Mouse (Mus musculus) forebrain, embryonic 14.5 days (tissue): ENCODE measurements around the gene Bbx. TPM values are rescaled to one million over a fixed set of nuclear protein-coding genes. Genes with fewer than 3 reads are reported as not detected.

Experiments
- ATAC-seq: fragments of 200-750 bp; cut with Nextera tagmentation; 2 replicates; pipeline ENCODE4 v1.8.0; 2017; ENCODE audit warnings: mild to moderate bottlenecking, moderate library complexity
- DNase-seq: peaks from one replicate; pipeline ENCODE4 v3.0.0-alpha.2; 2015; ENCODE audit warnings: low spot score
- H3K27ac ChIP-seq: fragments of 300-500 bp; sonication (generic); 2 replicates; pipeline ENCODE4 v1.5.1; 2014; ENCODE audit warnings: low read depth, mild to moderate bottlenecking, control low read depth, low read length, moderate library complexity
- H3K27me3 ChIP-seq: fragments of 300-500 bp; sonication (generic); replicated peaks from 2 replicates; pipeline ENCODE4 v1.6.1; 2014; ENCODE audit warnings: low read length, control low read depth, mixed read lengths; ENCODE audit not compliant: control insufficient read depth, insufficient read depth
- H3K36me3 ChIP-seq: fragments of 300-500 bp; sonication (generic); 2 replicates; pipeline ENCODE4 v1.6.1; 2014; ENCODE audit warnings: low read length, control low read depth; ENCODE audit not compliant: control insufficient read depth, insufficient read depth
- H3K4me1 ChIP-seq: fragments of 300-500 bp; sonication (generic); 2 replicates; pipeline ENCODE4 v1.6.1; 2014; ENCODE audit warnings: antibody characterized with exemption, low read length, control low read depth; ENCODE audit not compliant: control insufficient read depth, insufficient read depth
- H3K4me2 ChIP-seq: fragments of 300-500 bp; sonication (generic); 2 replicates; pipeline ENCODE4 v1.6.1; 2014; ENCODE audit warnings: mild to moderate bottlenecking, control low read depth, low read length
- H3K4me3 ChIP-seq: fragments of 300-500 bp; sonication (generic); 2 replicates; pipeline ENCODE4 v1.5.1; 2014; ENCODE audit warnings: low read depth, low read length, control low read depth
- H3K9ac ChIP-seq: fragments of 300-500 bp; sonication (generic); 2 replicates; pipeline ENCODE4 v1.6.1; 2014; ENCODE audit warnings: mild to moderate bottlenecking, low read length, control low read depth, moderate library complexity
- H3K9me3 ChIP-seq: fragments of 300-500 bp; sonication (generic); replicated peaks from 2 replicates; pipeline ENCODE4 v1.6.1; 2016; ENCODE audit warnings: low read length, control low read depth, mixed read lengths; ENCODE audit not compliant: control insufficient read depth
- WGBS: fragments of 180-500 bp; shearing (Covaris S2); extraction: QIAGEN DNeasy Blood & Tissue Kit; methylation state at CpG from one replicate; pipeline ENCODE4 v1.1.7; 2014; 5-methylcytosine and 5-hydroxymethylcytosine counted together
- polyA plus RNA-seq: library from polyadenylated mRNA; unstranded; fragments of >200 nt; fragmentation: Nextera tagmentation; extraction: Ambion mirVana; gene quantifications from 2 replicates; pipeline ENCODE4 v1.2.1, GENCODE M21; 2014

Gene Bbx
- polyA plus RNA-seq, 1 experiment from 2014 or later = 11.9 TPM

DNA sequence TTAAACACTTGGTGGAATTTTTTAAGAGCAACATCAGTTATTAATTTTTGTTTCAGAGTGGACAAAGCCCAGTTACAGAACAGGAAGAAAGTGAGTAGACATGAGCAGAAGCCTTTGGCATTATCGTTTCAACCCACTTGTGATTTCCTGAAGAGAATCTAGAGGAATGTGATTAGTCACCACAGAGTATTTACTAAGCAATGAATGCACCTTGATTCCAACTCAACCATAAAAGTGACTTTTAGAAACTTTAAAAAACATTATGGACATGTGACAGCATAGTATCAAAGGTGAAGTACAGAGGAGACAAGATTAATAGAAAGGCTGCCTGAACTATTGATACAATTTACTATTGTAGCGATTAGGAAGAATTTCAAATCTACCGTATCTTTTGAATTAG, 183.2 kb downstream of the Bbx start:
- H3K9ac ChIP-seq = no peak overlapping the region
- DNase-seq (no peak), ATAC-seq (no peak)
- H3K4me2 ChIP-seq = no peak overlapping the region
- no peak overlapping the region for H3K4me3 ChIP-seq
- no peak overlapping the region for H3K27ac ChIP-seq
- no peaks in the 10 kb centered on the region for H3K27me3 ChIP-seq
- H3K36me3 ChIP-seq = no peaks in the 10 kb centered on the region
- no peaks in the 10 kb centered on the region for H3K9me3 ChIP-seq
- 97% methylated on average over 3 of the region's 3 CpGs for WGBS
- H3K4me1 ChIP-seq = no peaks in the 10 kb centered on the region

DNA sequence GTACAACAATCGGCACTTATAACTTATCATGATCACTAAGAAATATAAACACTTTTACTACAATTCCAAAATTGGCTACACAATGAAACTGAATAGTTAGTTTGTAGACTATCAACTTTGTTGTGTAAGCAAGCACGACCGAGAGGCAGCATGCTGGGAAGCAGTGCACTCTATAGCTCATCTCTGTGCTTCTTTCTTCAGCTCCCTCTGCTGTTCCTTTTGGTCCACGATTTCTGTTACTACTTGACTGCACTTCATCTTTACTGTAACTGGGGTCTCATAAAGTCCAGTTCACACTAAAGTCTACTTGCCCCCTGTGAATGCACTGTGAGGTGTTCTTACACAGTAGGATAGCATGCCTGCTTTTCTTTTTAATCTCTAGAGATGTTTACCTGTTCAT, 189.7 kb downstream of the Bbx start:
- no peaks in the 10 kb centered on the region for H3K9me3 ChIP-seq
- peaks cover 7% of the 10 kb centered on the region; the same call in 1 of the 2 replicates for H3K36me3 ChIP-seq
- 83% methylated on average over 4 of the region's 4 CpGs for WGBS
- no peak overlapping the region for H3K27ac ChIP-seq
- no peak for DNase-seq
- no peaks in the 10 kb centered on the region for H3K4me1 ChIP-seq
- no peak for ATAC-seq
- H3K27me3 ChIP-seq = no peaks in the 10 kb centered on the region
- H3K4me3 ChIP-seq = no peak overlapping the region
- no peak overlapping the region for H3K4me2 ChIP-seq
- no peak overlapping the region for H3K9ac ChIP-seq

DNA sequence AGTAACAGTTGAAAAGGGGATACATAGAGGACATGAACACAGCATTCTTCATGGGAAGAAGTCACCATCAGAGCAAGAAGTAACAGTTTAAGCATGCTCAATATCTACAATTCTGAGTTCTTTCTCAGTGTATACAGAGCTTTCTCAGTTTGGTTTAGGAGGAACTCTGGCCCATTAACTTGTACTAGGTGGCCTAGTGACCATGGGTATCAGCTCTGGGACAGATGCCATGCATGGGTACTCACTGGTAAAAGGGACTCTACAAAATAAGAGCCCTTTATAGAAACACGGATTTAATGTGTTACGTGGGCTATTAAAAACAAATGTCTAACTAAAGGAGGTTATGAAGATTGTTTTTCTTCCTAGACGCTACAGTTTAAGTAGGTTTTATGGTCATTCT, 190.6 kb downstream of the Bbx start:
- H3K27ac ChIP-seq = no peak overlapping the region
- H3K27me3 ChIP-seq = no peaks in the 10 kb centered on the region
- H3K4me1 ChIP-seq = no peaks in the 10 kb centered on the region
- no peak overlapping the region for H3K4me2 ChIP-seq
- no peak for DNase-seq
- H3K4me3 ChIP-seq = no peak overlapping the region
- no peaks in the 10 kb centered on the region for H3K9me3 ChIP-seq
- no peak overlapping the region for H3K9ac ChIP-seq
- peaks cover 7% of the 10 kb centered on the region; the same call in 1 of the 2 replicates for H3K36me3 ChIP-seq
- 96% methylated on average over 3 of the region's 3 CpGs for WGBS
- ATAC-seq = no peak

DNA sequence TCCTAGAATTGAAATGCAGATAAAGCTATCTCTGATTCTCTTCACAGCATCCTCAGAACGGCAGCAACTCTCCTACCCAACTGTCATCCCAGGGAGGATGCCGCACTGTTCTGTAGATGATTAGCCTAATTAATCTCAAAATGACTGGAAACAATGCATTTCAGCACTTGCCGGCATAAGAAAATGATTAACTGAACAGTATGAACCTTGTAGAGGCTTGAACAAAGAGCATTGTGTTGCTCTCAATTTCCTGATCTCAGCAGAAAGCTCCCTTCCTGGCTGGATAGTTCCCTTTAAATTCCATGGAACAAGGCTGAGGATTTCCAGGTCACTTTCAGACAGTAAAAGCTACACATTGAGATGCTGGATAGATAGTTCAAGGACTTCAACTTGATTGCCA, 197.0 kb downstream of the Bbx start:
- H3K4me2 ChIP-seq = no peak overlapping the region
- H3K36me3 ChIP-seq = peaks cover 4% of the 10 kb centered on the region; the same call in 1 of the 2 replicates
- H3K9me3 ChIP-seq = no peaks in the 10 kb centered on the region
- H3K27ac ChIP-seq = no peak overlapping the region
- no peak overlapping the region for H3K4me3 ChIP-seq
- ATAC-seq (no peak), DNase-seq (no peak)
- 46% methylated on average over 3 of the region's 3 CpGs for WGBS
- H3K4me1 ChIP-seq = no peaks in the 10 kb centered on the region
- no peaks in the 10 kb centered on the region for H3K27me3 ChIP-seq
- H3K9ac ChIP-seq = no peak overlapping the region

DNA sequence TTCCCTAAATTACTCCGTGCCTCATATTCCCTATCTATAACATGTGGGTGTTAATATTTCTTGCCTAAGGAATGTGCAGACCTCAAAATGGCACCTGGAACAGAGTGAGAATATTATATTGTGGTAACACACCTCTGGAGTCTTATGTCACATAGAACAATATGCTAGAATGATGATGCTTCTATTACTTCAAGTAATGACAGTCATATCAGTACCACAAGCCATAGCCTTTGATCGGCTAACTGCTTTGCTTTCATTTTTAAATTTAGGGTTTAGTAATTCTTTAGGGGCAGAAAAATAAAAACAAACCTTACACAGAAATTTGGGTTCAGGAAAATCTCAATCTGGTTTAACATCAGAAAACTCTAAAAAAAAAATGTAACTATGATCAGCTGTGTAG, 201.6 kb downstream of the Bbx start:
- no peak for DNase-seq
- Histone ChIP-seq H3K4me2 (no peak overlapping the region), H3K27me3 (no peaks in the 10 kb centered on the region), H3K9me3 (no peaks in the 10 kb centered on the region), H3K4me1 (no peaks in the 10 kb centered on the region), H3K9ac (no peak overlapping the region), H3K36me3 (no peaks in the 10 kb centered on the region), H3K4me3 (no peak overlapping the region), H3K27ac (no peak overlapping the region)
- no peak for ATAC-seq
- WGBS = 94% methylated on average over 2 of the region's 2 CpGs

DNA sequence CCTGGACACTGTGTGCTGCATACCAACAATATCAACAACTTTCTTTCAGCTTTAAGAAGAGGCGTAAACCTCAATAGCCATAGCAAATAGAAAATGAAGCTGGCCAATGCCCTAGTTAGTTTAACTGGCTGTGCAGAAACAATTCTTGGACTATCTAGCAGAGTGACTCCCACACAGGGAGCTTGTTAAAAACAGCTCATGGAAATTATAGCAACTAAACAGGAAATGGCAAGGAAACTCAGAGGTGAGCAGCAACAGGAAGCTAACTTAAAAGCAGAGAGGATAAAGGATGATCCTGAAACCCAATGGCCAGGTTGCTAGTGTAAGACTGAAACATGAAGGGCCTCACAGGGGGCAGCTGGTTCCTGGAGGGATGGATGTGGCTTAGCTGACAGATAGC, 203.4 kb downstream of the Bbx start:
- no peak overlapping the region for H3K9ac ChIP-seq
- H3K9me3 ChIP-seq = no peaks in the 10 kb centered on the region
- no peaks in the 10 kb centered on the region for H3K27me3 ChIP-seq
- no peaks in the 10 kb centered on the region; the same call in 1 of the 2 replicates for H3K36me3 ChIP-seq
- no peak overlapping the region for H3K4me2 ChIP-seq
- 88% methylated on average over 1 of the region's 1 CpGs for WGBS
- ATAC-seq (no peak), DNase-seq (no peak)
- no peak overlapping the region for H3K4me3 ChIP-seq
- H3K4me1 ChIP-seq = no peaks in the 10 kb centered on the region
- no peak overlapping the region for H3K27ac ChIP-seq

DNA sequence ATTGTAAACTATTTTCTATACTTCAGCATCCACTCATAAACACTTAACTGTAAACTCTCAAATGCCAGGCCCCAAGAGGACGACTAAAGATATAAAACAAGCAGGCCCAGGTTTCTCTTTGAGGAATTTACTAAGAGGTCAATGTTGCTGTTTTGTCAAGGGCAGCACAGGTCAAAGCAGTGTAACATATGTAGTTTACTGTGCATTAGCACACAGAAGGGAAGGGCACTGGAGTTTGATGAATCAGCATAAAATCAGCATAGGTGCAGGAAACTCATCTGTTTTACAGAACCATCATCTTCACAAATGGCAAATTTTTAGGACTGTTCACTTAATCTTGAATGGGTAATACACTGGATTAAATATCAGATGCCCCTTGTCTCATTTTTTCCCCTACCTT, 205.9 kb downstream of the Bbx start:
- ATAC-seq (no peak), DNase-seq (no peak)
- H3K4me2 ChIP-seq = no peak overlapping the region
- no peak overlapping the region for H3K4me3 ChIP-seq
- no peaks in the 10 kb centered on the region for H3K4me1 ChIP-seq
- H3K27me3 ChIP-seq = no peaks in the 10 kb centered on the region
- no peaks in the 10 kb centered on the region for H3K9me3 ChIP-seq
- no peak overlapping the region for H3K9ac ChIP-seq
- WGBS = 89% methylated on average over 1 of the region's 1 CpGs
- no peak overlapping the region for H3K27ac ChIP-seq
- H3K36me3 ChIP-seq = no peaks in the 10 kb centered on the region; the same call in 1 of the 2 replicates

DNA sequence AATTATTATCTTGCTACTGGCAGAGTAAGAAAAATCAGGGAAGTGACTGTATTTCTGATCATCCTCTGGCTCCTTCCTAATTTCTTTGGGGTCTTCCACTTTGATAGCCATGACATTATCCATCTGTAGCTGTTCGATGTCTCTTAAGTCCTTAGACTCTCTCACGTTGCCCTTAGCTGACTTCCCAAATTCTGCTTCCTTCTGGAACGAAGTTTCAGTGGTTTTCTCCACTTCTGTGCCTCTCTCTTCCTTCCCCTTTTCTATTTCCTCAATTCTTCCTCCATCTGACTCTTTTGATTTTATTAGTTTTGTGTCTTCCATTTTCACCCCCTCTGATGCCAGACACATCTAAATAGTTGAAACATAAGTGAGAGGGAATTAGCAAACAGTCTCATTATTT, 207.2 kb downstream of the Bbx start:
- no peak overlapping the region for H3K4me3 ChIP-seq
- no peak overlapping the region for H3K4me2 ChIP-seq
- no peak for DNase-seq
- no peaks in the 10 kb centered on the region for H3K27me3 ChIP-seq
- H3K9ac ChIP-seq = no peak overlapping the region
- no peak for ATAC-seq
- no peaks in the 10 kb centered on the region for H3K4me1 ChIP-seq
- WGBS = 90% methylated on average over 3 of the region's 3 CpGs
- H3K27ac ChIP-seq = no peak overlapping the region
- no peaks in the 10 kb centered on the region for H3K9me3 ChIP-seq
- H3K36me3 ChIP-seq = no peaks in the 10 kb centered on the region; the same call in 1 of the 2 replicates

DNA sequence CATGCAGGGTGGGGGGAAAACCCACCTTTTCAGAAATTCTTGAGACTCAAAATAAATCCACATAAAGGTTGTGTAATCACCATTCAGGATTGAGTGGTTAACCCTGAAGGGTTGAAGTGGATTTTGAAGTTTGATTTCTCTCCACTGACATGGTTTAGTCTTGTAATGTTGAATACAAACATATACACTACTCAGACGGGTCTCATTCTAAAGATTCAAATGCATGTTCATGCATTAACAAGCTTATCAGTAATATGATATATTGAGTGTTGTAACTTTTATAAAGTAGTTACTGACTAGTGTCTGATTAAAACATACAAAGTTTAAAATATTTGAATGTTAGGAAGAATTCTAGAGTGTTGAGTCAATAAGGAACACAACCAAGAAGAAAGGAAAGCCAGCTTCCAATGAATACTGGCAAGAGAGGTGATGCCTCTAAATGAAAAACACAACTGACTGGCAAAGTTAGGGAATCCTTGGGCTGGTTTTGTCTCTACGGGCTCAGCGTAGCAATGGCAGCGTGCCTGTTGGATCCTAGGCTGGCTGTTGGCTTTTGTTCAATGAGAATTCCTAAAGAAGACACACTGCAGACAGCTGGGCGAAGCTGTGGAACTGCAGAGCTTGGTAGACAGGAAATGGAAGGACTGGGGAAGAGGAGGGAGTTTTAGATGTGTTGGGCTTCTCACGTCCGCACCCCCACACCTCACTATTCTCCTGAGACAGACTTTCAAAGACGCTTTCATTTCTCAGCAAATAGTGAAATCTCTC, 211.3 kb downstream of the Bbx start:
- Histone ChIP-seq H3K4me2 (no peak overlapping the region), H3K4me1 (no peaks in the 10 kb centered on the region), H3K9me3 (no peaks in the 10 kb centered on the region), H3K36me3 (no peaks in the 10 kb centered on the region; the same call in 1 of the 2 replicates), H3K9ac (no peak overlapping the region), H3K4me3 (no peak overlapping the region), H3K27me3 (no peaks in the 10 kb centered on the region), H3K27ac (no peak overlapping the region)
- peak; percentile 63 for DNase-seq
- no peak; the same call in 1 of the 2 replicates for ATAC-seq
- WGBS = 84% methylated on average over 8 of the region's 8 CpGs
